Mouse (Mus musculus): Measurements from ENCODE around the gene Tomm6. TPM values are rescaled to one million over a fixed set of nuclear protein-coding genes. Genes with fewer than 3 reads are reported as not detected.

The Tomm6 gene
- polyA plus RNA-seq, 1 experiment: 93.7 TPM

- no peak overlapping the region for H3K27ac ChIP-seq (ENCODE audit: control insufficient read depth, insufficient read depth, low read depth, low read length)
- H3K36me3 ChIP-seq (ENCODE audit: control insufficient read depth, insufficient read depth, low read length): no peaks in the 10 kb centered on the region
- no peak for TF ChIP-seq CTCF (IDR thresholded peaks at IDR 0.05; ENCODE audit: control insufficient read depth, insufficient read depth, insufficient replicate concordance, low read depth, low read length)
- no peak for TF ChIP-seq POLR2A (IDR thresholded peaks at IDR 0.05; ENCODE audit: control insufficient read depth, low read depth, low read length)
- no peaks in the 10 kb centered on the region for H3K27me3 ChIP-seq (ENCODE audit: control insufficient read depth, insufficient read depth, low read length)
- peaks cover 13% of the 10 kb centered on the region for H3K4me1 ChIP-seq (ENCODE audit: control insufficient read depth, insufficient read depth, low read length)
- H3K4me3 ChIP-seq (ENCODE audit: control insufficient read depth, low read depth, low read length): peak overlapping the region; percentile 91
Observed at GRCm38 (mm10) chr17:47695337-47695710, 7.1 kb upstream of the Tomm6 start.

GRCm38 (mm10) chr17:47694503-47695336 is 6.5 kb upstream of the Tomm6 start, which contains the start of gene Prickle4:
Gene Prickle4 (minus strand): TSS chr17:47694736.
- Histone ChIP-seq H3K4me1 (ENCODE audit: control insufficient read depth, insufficient read depth, low read length) (peaks cover 13% of the 10 kb centered on the region), H3K4me3 (ENCODE audit: control insufficient read depth, low read depth, low read length) (peak within 1 kb of the TSS; percentile 91), H3K36me3 (ENCODE audit: control insufficient read depth, insufficient read depth, low read length) (no peaks in the 10 kb centered on the region), H3K27me3 (ENCODE audit: control insufficient read depth, insufficient read depth, low read length) (no peaks in the 10 kb centered on the region), H3K27ac (ENCODE audit: control insufficient read depth, insufficient read depth, low read depth, low read length) (peak within 1 kb of the TSS; percentile 46; the same call in 1 of the 2 replicates)
- TF ChIP-seq POLR2A (IDR thresholded peaks at IDR 0.05; ENCODE audit: control insufficient read depth, low read depth, low read length) (peak; percentile 54), CTCF (IDR thresholded peaks at IDR 0.05; ENCODE audit: control insufficient read depth, insufficient read depth, insufficient replicate concordance, low read depth, low read length) (peak; percentile 62; the same call in 1 of the 2 replicates)

GRCm38 (mm10) chr17:47694442-47694502 is 6.1 kb upstream of the Tomm6 start, which contains the start of gene Gm21981:
Gene Gm21981 (minus strand): TSS chr17:47694455.
- Histone ChIP-seq H3K27ac (ENCODE audit: control insufficient read depth, insufficient read depth, low read depth, low read length) (peak within 1 kb of the TSS; percentile 46; the same call in 1 of the 2 replicates), H3K4me3 (ENCODE audit: control insufficient read depth, low read depth, low read length) (peak within 1 kb of the TSS; percentile 91), H3K4me1 (ENCODE audit: control insufficient read depth, insufficient read depth, low read length) (peaks cover 14% of the 10 kb centered on the region), H3K27me3 (ENCODE audit: control insufficient read depth, insufficient read depth, low read length) (no peaks in the 10 kb centered on the region), H3K36me3 (ENCODE audit: control insufficient read depth, insufficient read depth, low read length) (no peaks in the 10 kb centered on the region)
- no peak for TF ChIP-seq POLR2A (IDR thresholded peaks at IDR 0.05; ENCODE audit: control insufficient read depth, low read depth, low read length)
- no peak for TF ChIP-seq CTCF (IDR thresholded peaks at IDR 0.05; ENCODE audit: control insufficient read depth, insufficient read depth, insufficient replicate concordance, low read depth, low read length)

DNA sequence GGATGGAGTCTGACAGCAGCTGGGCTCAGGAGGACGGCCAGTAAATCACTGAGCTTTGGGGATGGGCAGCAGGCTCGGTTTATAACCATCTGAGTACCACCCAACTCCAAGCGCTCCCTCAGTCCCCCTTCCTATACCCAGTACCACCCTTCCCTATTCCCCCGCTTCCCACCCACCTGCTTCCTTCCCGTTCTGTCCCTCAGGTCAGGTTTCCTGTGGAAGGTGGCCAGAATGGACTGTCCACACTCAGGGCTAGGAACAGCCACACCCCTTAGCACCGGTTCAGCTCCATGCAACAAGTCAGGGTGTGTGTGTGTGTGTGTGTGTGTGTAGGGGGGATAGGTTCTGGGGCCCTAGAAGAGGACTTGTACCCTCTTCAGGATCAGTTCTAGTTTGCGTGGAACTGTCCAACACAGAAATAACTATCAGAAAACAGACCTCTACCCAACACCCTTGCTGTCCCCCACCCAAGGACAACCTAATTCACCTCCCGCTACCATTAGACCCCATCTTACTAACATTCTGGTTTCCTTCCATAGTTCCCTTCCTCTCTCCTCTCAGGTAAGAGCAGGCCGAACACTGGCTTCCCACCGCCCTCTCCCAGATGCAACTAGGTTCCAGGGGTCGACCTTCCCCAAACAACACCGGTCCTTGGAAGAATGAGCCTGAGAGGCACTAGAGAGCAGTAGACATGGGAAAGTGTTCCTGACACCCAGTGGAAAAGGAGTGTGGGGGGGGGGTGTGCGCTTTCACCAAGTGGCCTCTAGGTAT is 5.7 kb upstream of the Tomm6 start:
- Histone ChIP-seq H3K4me3 (ENCODE audit: control insufficient read depth, low read depth, low read length) (peak overlapping the region; percentile 91), H3K27me3 (ENCODE audit: control insufficient read depth, insufficient read depth, low read length) (no peaks in the 10 kb centered on the region), H3K27ac (ENCODE audit: control insufficient read depth, insufficient read depth, low read depth, low read length) (no peak overlapping the region), H3K36me3 (ENCODE audit: control insufficient read depth, insufficient read depth, low read length) (no peaks in the 10 kb centered on the region), H3K4me1 (ENCODE audit: control insufficient read depth, insufficient read depth, low read length) (peaks cover 17% of the 10 kb centered on the region)
- no peak for TF ChIP-seq CTCF (IDR thresholded peaks at IDR 0.05; ENCODE audit: control insufficient read depth, insufficient read depth, insufficient replicate concordance, low read depth, low read length)
- no peak for TF ChIP-seq POLR2A (IDR thresholded peaks at IDR 0.05; ENCODE audit: control insufficient read depth, low read depth, low read length)

GRCm38 (mm10) chr17:47691650-47692049 is 3.5 kb upstream of the Tomm6 start:
- Histone ChIP-seq H3K4me1 (ENCODE audit: control insufficient read depth, insufficient read depth, low read length) (peaks cover 28% of the 10 kb centered on the region), H3K36me3 (ENCODE audit: control insufficient read depth, insufficient read depth, low read length) (no peaks in the 10 kb centered on the region), H3K27ac (ENCODE audit: control insufficient read depth, insufficient read depth, low read depth, low read length) (no peak overlapping the region), H3K4me3 (ENCODE audit: control insufficient read depth, low read depth, low read length) (no peak overlapping the region), H3K27me3 (ENCODE audit: control insufficient read depth, insufficient read depth, low read length) (no peaks in the 10 kb centered on the region)
- TF ChIP-seq POLR2A (IDR thresholded peaks at IDR 0.05; ENCODE audit: control insufficient read depth, low read depth, low read length) (no peak), CTCF (IDR thresholded peaks at IDR 0.05; ENCODE audit: control insufficient read depth, insufficient read depth, insufficient replicate concordance, low read depth, low read length) (no peak)

DNA sequence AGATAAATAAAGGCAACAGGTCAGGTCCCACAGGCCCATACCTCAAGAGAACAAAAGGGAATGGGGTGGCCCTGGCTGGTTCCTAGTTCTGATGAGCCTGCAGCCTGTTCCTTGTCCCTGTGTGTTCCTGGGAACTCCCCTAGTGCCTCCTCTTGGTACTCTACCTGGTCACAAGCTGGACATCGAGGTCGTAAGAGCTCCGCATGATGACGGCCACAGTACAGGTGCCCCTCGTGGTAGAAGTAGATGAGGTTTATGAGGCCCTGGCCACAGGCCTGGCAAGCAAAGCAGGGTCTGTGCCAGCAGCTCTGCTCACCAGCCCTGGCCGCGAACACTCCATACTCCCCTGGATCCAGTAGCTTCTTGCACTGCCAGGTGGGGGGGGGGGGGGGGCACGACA is 1.7 kb upstream of the Tomm6 start:
- H3K4me1 ChIP-seq (ENCODE audit: control insufficient read depth, insufficient read depth, low read length): peaks cover 30% of the 10 kb centered on the region

More for the DNA sequence above, 1.7 kb upstream of the Tomm6 start:
- Histone ChIP-seq H3K27me3 (ENCODE audit: control insufficient read depth, insufficient read depth, low read length) (no peaks in the 10 kb centered on the region), H3K36me3 (ENCODE audit: control insufficient read depth, insufficient read depth, low read length) (no peaks in the 10 kb centered on the region), H3K27ac (ENCODE audit: control insufficient read depth, insufficient read depth, low read depth, low read length) (no peak overlapping the region), H3K4me3 (ENCODE audit: control insufficient read depth, low read depth, low read length) (no peak overlapping the region)
- no peak for TF ChIP-seq POLR2A (IDR thresholded peaks at IDR 0.05; ENCODE audit: control insufficient read depth, low read depth, low read length)
- TF ChIP-seq CTCF (IDR thresholded peaks at IDR 0.05; ENCODE audit: control insufficient read depth, insufficient read depth, insufficient replicate concordance, low read depth, low read length): no peak
